Mouse (Mus musculus) retina, embryonic 14.5 days (tissue): Measurements from ENCODE around the gene Cflar.
A peak's percentile ranks its signal among the peaks of the same experiment; 100 is the strongest.

Source experiments
- DNase-seq: peaks from one replicate; pipeline ENCODE4 v3.0.0-alpha.2; 2015; ENCODE audit warnings: low spot score

Gene Cflar

DNA sequence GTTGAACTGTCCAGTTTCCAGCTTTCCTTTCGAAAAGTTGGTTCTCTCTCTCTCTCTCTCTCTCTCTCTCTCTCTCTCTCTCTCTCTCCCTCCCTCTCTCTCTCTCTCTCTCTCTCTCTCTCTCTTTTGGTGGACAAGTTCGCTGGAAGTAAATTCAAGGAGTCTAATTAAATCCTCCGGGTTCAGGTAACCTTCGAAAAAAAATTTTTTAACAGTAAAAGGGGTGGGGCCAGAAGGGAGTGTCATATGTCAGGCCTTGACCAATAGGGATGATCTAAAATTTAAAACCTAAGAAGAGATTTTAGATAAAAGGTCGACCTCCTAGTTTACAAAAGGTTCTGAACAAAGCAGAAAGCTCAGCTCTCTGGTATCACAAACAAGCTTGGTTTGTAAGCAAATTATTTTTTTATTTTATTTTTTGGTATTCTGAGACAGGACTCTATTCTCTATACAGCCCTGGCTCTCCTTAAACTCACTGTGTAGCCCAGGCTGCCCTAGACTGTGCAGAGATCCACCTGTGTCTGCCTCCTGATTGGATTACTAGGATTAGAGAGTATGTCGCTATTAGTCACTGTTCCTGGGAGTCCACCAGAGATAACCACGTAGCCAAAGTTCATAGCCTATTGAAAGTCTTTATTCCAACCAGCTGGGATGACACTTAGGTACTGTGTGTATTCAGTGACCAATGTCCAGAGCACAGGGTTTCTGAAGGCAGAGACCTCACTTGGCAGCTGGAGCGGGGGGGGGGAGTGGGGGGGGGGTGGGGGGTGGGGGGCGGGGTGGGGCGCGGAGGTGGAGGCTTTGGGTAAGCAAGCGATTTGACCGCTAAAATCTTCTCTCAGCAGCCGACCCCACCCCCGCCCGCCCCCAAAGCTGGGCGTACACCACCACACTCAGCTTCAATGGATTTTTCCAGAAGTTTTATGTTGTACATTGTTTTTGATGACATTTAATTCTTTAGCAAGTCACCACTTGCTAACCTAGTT, 1.1 kb downstream of the Cflar start:
- peak; percentile 66 for DNase-seq

DNA sequence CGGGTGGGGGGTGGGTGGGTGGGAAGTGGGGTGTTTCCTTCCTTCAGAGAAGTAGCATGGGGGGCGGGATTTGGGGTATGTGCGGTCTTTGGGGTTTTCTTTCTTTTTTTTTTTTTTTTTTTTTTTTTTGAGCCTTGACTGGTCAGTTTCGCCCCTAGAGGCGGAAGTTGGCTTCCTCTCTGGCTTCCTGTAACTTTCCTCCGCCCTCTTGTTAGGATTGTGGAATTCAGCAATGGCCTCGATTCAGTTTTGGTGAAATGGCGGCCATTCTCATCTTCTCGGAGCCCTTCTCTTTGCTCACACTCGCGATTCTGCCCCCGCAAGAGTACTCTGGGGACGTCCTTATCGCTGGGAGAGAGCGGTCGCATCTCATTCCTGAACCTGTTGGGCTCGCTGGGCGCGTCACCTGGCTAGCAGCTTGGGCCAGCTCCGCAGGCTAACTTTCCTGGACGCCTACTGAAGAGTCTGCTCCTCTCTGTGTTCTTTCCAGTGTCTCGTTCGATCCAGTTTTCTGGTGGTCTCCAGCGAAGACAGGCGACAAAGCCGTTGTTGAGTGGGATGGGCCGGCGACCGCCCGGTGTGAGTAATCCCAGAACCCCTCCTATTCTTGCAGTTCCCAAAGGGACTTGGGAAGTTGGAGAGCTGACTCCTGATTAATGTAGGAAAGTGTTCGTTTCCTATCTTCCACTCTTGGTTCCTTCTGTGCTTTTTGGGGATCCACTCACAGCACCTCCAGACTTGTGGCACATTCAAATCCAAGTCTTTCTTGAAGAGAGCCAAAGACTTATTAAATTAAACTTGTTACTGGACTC, 2.0 kb downstream of the Cflar start:
- DNase-seq = peak; percentile 75

DNA sequence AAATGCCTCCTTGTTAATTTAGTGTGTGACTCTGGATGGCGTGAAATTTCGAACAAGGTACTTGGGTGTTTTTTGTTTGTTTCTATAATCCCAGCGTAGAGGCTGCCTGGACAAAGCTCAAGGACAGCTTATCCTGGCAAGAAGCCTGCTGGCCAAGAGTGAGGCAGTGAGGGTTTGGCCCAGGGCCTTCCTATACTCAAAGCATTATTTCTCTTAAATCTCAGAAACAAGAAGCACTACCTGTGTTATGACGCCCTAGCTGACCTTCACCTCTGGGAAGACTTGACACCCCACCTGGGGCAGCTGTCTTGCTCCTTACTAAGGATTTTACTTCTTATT, 2.6 kb downstream of the Cflar start:
- peak; percentile 16 for DNase-seq

DNA sequence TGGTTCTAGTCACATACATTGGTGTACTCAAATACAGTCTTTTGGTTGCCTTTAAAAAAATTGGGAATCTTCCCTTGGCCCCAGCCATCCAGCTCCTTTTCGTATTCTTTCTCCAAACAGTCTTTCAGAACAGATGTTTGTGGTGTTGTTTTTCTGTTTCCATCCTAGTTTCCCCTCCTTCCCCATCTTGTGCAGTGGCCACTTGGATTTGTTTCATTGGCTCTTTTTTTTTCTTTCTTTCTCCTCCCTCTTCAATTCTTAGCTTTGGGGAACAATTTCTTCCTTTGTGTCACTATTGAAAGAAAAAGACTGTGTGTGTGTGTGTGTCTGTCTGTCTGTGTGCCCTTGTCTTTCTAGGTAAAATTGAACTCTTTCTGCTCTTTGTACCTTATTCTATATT, 3.1 kb downstream of the Cflar start:
- DNase-seq = no peak

DNA sequence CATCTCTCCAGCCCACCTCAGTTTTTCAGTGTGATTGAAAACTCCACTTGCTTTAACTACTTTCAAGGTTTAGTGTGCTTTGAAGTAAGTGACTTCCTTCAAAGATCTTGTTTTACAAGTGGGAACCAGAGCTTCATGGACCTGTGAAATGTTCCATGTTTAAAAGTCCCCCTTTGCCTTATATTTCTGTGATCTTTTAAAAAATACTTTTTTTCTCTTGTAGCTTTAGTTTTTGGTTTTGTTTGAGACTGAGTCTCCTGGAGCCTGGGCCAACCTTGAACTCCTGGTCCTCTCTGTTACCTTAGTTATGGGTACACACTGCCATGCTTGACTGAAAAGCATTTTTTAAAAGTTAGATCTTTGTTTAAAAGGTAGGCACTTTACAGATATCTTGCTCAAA, 4.2 kb downstream of the Cflar start:
- no peak for DNase-seq

DNA sequence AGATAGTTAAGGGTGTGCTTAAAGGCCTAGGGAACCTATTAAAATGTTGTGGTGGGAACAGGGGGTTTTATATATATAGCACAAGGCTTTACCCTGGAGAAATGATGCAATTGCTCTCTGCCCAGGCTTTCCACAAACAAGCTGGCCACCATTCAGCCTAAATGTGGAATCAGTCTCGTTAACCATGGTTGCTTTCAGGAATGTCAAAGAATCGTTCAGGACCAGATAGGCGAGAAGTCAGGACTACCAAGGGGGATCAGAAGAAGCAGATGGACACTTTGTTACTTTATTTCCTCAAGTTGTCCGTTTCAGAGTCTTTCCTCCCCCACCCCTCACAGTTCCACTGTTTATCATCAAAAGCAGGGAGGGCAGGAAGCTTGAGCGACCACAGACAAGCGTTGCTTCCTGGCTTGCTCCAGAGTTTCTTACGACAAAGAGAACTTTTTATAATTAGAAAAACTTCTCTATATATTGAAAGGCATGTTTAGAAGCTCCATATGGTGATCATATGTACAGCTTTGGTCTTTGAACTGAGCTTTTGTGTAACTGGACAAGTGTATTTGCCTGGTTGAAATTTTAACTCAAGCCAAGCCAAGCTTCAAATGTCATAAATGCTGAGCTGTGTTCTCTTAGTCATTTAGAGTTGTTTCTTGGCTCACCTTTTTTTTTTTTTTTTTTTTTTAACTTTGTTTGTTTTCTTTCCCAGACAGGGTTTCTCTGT, 5.0 kb downstream of the Cflar start:
- no peak for DNase-seq

DNA sequence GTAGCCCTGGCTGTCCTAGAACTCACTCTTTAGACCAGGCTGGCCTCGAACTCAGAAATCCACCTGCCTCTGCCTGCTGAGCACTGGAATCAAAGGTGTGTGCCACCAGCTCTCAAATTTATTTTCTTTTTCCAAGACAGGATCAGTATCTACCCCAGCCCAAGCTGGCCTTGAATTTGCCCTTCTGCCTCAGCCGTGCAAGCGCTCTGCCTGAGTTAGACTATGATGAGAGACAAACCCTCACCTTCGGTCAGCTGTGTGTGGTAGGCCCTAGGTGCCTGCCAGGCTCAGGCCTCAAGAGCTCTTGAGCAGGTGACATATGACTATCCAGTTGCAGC, 5.5 kb downstream of the Cflar start:
- DNase-seq = no peak

DNA sequence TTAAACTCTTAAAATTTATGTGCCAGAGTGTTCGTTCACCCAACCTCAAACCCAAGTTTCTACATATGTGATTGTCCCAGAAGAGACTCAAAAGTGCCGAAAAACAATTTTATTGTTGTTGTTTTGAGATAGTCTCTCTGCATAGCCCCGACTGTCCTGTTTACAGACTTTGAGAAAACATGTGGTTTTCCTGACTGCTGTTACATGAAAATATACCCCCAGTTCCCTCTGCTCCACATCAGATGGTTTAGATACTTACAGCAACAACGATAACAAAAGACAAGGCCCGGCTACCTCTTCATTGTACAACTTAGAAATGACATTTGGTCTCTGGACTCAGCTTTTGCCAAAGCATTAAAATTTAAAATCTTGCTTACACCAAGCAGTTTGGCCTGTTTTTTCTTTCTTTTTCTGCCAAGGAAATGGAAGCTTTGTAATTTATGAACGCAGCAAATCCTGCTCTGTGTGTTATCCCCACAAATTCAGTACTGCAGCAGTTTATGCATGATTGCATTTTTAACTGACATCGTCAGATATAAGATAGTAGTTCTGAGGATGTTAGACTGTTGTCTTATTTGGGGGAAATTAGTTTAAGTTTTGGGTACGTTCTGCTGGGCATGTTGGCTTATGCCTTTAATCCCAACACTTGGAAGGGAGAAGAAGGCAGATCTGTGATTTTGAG, 6.4 kb downstream of the Cflar start:
- no peak for DNase-seq

DNA sequence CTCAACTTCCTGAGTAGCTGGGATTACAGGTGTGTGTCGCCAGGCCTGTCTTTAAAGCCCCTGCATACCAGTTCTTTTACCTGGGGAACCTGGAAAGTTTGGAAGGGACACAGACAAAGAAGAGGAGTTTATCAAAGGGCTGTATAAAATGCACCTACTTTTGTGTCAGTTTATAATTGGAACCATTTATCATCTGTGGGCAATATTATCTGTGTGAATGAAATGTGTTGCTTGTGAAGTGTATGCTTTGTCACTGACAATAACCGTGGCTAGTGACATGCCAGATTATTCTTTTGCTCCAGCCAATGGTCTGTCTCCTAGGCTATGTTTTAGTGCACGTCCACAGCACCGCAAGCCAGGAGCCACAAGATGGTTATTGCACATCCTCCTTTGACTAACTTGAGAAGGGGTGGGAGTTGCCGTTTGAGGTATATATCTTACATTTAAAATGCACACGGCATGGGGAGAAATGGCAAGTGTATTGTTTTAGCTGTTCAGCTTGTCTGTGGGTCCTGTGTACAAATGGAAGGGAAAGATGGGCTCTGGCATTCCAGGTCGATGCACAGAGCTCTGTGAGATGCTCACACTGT, 8.1 kb downstream of the Cflar start:
- no peak for DNase-seq

DNA sequence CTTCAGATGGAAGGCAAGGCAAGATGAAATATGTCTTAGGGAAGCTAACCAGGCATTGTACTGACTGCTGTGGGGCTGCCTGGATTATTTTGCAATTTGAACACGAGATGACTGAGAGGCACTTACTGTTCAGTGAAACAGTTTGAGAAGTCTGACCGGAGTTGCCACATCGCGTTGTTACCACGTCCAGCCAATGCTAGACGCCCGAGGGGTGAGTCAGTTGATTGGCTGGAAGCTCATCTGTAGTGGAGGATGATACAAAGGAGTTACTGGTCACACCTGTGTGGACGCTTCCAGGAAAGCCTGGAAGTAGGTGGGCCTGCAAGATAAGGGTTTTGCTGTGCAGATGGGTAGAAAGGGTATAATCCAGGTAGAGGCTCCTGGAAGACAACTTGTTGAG, 8.8 kb downstream of the Cflar start:
- no peak for DNase-seq

DNA sequence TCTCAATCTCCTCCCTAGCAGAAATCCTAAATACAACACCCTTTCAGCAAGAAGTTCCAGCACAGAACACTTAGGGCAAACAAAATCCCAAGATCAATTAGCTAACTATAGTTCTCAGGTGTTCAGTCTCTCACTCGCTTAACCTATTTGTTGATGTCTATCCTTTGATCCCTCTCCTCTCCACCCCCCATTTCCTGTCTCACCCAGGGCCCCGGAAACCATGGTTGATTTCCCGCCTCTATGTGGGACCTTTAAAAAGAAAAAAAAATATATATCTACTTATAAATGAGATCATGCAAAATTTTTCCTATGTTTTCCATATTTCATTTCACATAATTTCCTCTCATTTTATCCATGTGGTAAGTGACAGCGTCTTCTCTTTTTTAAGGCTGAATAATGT, 9.7 kb downstream of the Cflar start:
- no peak for DNase-seq

DNA sequence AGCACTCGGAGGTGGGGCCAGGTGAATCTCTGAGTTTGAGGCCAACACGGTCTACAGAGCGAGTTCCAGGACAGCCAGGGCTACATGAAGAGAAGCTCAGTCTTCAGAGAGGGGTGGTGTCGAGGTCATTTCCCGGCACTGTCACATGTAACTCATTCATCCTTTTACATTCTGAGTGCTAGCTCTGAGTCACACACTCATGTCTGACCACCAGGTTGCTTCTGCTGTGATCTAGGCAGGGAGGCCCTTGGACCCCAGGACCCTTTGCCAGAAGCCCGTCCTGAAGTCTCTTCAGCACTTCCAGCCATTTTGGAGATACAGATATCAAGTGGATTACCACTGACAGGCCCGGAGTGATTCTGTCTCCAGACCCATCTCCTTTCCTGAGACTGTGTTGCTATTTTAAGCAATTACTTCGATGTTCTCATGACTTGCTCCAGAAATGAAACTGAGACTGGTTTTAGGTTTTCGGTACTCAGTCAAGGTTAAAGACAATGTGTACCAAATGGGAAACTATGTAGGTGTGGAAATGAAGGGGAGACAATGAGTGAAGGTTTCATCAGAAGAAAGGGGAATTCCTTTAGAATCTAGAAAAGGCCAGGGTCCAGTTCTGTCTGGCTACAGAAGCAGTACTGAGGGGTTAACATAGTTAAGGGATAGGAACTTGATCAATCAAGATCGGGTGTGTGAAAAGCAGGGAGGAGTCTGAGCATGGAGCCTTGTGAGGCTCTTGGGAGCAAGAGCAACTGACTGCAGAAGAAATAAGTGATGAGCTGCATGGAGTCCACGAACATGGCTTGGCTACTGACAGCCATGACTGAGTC, 11.0 kb downstream of the Cflar start:
- DNase-seq = no peak

DNA sequence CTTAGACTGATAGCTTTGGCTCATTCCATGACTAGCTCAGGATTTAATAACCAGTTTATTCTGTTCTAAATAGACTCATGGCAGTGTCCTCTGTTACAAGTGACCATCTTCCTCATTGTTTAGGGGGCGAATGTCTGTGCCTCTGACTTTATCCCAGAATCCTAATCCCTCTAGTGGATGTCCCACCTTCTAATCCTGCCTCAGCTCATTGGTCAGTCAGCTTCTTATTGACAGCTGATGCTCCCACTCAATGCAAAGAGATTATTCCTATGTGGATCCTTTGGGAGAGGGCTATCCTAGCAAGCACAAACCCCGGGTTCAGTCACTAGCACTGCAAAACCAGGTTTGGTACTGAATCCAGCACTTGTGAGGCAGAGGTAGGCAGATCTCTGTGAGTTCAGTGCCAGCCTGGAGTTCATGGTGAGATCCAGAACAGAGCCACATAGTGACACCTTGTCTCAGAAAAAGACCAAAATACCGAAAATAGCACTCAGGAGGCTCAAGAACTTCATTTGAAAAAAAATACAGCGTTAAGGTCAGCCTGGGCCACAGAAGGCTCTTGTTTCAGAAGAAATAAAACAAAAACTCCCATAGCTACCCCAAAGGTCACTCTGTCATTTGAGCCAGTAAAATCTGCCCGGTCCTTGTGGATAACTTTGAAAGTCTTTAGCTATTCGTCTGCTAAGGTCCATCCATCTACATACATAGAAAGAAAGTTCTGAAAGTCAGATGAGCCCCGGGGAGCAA, 11.9 kb downstream of the Cflar start:
- peak; percentile 35 for DNase-seq

DNA sequence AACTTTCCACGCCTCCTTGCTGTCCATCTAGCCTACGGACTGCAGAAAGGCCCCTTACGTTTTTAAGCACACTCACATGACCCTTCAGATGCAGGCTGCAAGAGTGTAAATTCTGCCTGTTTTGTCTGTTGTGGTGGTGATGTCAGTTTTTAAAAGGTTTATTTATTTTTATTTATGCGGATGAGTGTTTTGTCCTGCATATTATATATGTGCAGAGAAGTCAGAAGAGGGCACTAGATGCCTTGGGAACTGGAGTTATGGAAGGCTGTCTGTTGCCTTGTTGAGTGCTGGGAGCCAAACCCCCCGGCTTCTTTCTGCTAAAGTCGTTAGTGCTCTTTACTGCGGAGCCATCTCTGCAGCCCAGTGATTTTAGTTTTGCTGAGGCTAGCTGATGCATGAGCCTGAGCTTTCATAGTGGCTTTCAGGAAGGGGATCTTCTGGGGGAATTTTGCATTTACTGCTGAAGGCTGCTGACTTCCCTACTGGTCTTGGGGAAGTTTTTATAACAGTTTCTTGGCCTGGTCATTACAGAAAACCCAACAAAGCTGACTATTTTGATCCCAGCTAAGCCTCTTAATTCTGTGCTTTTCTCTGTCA, 12.6 kb downstream of the Cflar start:
- DNase-seq = no peak

DNA sequence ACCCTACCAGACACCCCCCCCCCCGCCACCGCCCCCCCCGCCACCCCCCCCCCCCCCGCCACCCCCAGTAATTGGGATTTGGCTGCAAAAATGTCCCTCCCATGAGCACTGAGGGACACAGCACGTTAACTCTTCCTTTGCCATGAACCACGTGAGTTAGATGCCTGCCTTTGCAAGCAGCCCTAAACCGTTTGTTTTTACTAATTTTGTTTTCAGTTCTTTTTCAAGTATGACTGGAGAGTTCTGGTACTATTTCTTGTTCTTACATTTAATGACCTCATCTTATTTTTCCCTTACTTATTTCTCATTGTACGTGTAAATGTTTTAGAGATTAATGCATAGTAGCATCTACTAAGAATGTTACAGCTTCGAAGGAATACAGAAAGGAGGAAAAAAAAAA, 13.2 kb downstream of the Cflar start:
- no peak for DNase-seq

DNA sequence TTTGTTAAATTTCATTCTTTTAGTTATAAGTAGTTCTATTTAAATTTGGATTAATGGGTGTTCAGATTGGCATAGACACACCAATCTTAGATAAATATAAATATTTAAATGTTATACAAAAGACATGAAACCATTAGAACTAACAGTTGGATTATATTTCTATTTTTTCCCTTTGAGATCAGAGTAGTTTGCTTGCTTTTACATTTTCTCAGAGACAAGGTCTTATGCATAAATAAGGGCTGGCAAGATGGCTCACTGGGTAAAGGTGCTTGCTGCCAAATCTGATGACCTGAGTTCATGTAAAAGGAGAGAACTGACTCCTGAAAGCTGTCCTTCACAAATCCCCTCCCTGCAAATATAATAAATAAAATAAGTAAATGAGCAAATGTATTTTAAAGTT, 13.8 kb downstream of the Cflar start:
- DNase-seq = no peak

DNA sequence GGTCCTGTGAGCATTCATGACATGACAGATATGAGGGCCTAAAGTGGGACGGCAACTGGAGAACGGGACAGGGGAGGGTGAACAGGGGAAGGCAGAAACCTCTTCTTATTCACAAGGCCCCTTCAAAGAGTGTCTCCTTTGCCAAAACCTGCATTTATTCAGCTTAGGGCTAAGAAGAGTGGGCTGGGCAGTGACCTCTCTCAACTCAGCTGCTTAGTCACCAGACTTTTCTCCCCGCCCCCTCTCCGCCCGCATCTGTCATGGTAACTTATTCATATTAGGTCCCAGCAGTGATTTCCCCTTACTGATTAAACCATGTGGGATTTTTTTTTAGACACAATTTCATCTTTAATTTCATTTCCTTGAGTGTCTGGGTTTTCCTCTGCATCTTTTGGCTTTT, 14.5 kb downstream of the Cflar start:
- no peak for DNase-seq

DNA sequence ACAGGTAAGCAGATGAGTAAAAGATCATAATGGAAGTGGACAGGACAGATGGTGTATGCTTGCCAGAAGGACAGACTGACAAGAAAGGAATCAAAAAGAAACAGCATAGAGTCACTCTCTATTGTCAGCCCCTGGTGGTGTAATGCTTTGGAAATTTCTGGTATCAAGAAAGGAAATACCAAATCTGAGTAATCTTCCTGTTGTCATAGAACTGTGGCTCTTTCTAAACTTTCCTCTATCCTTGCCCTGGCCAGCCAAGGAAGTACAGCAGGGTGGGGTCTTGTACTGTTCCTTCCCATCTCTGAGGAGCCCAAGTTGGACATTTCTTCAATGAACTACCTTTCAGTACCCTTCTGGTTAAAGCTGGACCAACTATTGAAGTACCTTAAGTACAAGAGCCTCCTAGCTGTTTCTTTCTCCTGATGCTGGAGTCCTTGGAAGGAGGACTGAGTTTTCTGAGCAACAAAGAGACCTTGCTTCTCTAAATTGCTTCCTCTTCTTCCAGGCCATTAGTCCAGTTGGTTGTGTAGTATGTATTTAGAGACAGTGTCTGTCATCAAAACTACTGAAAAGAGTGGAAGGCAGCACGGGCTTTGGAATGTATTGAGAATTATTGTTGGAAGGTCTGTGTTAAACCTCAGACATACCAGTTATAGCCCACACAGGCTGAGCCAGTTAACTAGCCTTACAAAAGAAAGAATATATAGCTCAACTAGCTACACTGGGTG, 15.9 kb downstream of the Cflar start:
- DNase-seq = no peak
